Mouse (Mus musculus) heart, postnatal 10 days (tissue): ENCODE measurements around the gene Aip. TPM values are rescaled to one million over a fixed set of nuclear protein-coding genes. Genes with fewer than 3 reads are reported as not detected.

Source experiments
- DNase-seq, 2 experiments: peaks; one replicate each; pipeline ENCODE4 v3.0.0; 2021
- intact Hi-C: fragments of 180-260 bp; cut with DNase I; formaldehyde crosslinking; loops from one replicate; pipeline ENCODE4 v1.15.1; 2025
- total RNA-seq, 2 experiments: library from RNA; stranded (reverse); gene quantifications; 2 replicates each; pipeline ENCODE4 v1.2.3; 2021

Aip gene
- 10 to 100 TPM; 47.7 to 62.6 TPM for total RNA-seq

DNA sequence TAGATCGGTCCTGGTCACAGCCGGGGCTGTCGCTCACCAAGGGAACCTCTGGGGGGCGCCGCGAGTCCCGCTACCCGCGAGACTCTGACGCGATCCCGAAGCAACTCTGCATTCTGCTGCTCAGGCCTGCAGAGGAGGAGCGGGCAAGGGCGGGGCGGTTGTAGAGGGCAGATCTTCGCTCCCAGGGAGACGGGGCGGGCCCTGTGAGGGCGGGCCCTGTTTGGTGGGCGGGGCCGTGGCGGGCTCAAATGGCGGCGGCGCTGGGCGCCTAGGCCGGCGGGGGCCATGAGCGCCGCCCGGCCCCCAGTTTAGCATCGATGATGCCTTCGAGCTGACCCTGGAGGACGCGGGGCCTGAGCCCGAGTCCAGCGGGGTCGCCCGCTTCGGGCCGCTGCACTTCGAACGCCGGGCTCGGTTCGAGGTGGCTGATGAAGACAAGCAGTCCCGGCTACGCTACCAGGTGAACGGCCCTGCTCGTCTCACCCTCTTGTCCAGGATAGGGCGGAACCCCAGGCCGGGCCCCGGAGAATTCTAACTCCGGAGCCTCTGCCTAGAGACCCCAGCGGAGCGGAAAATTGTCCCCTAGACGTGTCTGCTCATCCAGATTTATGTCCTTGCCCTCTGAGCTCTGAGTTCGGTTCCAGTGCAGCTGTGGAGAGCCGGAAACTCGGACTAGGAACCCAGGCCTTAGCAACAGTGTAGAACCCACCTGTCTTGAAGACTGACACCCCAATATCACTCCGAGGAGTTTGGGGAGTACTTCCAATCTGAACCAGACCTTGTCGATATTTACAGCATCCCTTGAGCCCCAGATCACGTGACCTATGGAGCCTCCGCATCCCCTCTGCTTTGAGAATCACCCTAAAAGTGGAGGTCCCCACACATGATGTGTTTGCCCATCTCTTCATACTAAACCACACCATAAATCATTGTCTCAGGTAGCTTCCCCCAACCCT, at the start of gene Aip:
Gene Aip, minus strand, starts transcription at position 118 of the 956 bp plus-strand sequence.
- peak; percentile 99 for DNase-seq
- intact Hi-C loops: loop anchor here (2.0 kb wide), 1 partner anchor 37 kb away; the partner anchor contains the start of gene Rps6kb2

DNA sequence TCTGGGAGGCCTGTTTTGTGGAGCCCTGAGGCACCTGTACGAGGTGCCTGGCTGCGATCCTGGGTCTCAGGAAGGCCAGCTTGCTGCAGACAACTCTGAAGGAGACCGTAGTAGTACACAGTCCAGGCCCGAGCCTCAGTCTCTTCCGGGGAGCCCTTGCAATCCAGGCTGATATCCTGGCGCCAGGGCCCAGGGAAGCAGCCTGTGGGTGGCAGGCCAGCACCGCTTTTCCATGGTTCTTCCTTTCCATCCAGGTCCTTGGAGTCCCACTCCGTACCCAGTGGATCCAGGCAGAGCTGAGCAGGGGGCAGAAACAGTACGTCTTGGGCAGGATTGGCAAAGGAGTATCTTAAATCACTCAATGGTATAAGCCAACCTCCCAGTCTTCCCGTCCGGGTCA, 47.3 kb upstream of the Aip start:
- peak in 1 of 2 experiments; percentile 45 for DNase-seq
- intact Hi-C loops: no loop called here

DNA sequence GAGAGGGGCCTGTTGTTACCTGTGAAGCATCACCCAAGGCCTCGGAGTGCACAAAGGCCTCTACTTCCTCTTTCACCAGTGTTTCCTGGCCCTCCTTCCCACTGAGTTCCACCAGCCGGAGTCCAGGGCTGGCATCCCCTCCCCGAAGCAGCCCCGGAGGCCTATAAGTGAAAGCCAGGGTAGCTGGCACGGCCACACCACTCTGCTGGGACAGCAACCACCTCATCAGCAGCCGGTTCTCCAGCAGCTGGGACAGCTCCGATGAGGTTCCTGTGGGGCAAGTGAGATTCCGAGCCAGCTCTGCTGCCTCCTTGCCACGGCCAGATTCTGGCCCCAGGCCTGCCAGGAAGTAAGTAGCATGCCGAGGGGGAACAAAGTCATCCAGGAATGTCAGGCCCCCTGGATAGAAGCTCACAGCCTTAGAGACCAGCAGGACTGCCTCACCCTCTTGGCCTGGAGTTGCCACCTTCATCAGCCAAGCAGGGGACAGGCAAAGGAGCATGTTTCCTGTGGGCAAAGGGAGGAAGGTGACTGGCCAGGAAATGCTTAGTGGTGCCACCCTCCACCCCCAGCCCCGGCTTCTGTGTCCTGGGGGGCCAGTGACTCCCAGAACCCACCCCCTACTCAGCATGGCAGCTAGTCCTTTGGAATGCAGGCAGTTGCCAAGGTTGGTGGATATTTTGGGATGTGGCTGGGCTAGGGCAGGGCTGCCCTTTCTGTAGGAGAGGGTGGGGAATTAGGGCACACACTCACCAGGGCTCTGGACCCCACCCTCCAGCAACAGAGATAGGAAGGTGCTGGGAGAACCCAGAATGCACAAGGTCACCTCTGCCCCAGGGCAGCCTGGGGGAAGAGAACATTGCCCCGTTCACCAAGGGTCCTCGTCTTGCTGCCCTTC, 46.0 kb upstream of the Aip start:
- intact Hi-C loops: no loop called here
- peak; percentile 78 to 82 for DNase-seq

DNA sequence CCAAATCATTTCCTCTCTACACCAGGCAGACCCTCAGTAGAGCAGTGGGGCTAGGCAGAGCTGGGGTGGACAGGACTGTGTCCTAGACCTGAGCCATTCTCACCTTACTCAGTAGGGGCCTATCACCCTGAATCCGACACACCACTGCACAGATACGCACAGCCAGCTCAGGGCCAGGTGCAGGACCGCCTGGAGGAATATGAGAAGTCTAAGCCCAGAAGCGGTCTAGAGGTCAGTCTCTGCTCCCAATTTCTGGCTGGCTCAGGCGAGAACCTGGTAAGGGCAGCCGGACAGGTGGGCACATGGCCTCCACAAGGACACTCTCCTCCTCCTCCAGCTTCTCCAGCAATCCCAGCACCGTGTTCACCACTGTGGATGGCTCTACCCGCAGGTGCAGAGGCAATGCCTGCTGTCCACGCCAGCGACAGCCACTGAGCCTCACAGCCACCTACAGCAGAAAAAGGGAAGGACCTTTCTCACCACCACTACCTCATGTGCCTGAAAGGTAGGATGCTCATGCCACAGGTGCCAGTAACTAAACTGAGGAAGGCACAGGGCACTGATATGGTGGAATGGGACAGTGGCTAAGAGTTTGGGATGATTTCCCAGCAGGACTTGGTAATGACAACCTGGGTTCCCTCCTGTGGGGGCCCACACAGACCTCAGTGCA, 45.2 kb upstream of the Aip start:
- intact Hi-C loops: loop anchor here (1.0 kb wide), 1 partner anchor 21 kb away; the partner anchor contains the start of gene Ppp1ca
- DNase-seq: no peak

DNA sequence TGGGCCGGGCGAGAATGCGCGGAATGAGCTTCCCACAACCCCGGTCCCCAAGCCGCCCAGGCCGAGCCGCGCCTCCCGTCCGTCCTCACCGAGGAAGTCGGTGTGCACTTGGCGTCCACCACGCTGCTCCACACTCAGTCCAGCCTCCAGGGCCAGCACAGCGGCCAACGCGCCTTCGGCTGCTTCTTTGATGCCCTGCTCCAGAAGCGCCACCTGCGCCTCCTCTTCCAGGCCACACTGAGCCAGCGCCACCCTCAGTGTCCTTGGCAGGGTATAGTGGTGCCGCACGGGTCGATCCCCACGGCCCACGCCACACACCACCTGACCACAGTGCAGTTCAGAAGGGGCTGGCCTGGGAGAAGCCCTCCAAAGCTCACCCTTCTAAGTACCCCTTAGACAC, 44.2 kb upstream of the Aip start:
- no peak for DNase-seq
- intact Hi-C loops: loop anchor here (1.0 kb wide), 1 partner anchor 22 kb away; the partner anchor contains the start of gene Ppp1ca

DNA sequence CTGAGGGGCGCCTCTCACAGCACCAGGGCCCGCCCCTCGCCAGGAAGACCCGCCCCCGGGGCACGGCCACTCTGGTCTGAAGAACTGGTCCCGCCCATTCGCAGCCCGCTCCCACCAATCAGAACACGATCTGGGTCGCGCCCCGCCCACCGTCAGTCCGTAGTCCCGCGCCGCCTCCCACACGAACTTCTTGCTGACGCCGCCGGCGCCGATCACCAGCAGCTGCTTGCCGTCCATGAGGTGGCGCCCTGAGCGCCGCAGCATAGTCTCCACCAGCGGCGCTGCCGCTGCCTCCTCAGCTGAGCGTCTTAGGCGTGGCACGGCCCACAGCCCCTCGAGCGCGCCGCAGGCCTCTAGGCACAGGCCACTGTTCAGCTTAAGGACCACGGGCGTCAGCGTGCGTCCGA, 43.7 kb upstream of the Aip start:
- intact Hi-C loops: no loop called here
- DNase-seq: peak; percentile 100

DNA sequence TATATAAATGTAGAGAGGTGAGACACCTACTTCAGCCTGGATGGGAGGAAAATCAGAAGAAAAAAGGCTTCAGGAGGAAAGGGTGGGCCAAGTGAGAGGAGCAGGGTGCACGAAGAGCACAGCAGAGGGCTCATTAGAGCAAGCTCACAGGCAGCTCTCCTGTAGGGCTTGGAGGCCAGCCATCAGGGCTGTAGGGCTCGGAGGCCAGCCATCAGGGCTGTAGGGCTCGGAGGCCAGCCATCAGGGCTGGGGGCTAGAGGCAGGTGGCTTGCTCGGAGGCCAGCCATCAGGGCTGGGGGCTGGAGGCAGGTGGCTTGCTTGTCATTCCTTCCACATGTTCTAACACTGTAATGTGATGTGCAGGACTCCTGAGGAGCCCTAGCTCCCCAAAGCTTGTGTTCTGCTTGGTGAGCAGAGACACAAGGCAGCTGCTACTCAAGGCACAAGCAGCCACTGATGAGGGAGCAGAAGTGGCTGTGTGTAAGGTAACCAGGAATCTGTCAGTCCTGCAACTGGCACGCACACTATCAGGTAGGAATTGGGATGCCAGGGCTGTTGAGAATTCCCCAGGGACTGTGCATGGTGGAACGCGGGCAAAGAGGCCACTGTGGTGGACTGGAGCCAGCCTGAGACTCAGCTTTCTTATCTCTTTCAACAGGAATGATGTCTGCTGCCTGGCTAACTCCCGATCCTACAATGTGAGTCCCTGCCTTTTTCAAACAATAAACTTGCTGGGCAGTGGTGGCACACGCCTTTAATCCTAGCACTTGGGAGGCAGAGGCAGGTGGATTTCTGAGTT, 41.2 kb upstream of the Aip start:
- intact Hi-C loops: no loop called here
- peak; percentile 69 to 72 for DNase-seq

DNA sequence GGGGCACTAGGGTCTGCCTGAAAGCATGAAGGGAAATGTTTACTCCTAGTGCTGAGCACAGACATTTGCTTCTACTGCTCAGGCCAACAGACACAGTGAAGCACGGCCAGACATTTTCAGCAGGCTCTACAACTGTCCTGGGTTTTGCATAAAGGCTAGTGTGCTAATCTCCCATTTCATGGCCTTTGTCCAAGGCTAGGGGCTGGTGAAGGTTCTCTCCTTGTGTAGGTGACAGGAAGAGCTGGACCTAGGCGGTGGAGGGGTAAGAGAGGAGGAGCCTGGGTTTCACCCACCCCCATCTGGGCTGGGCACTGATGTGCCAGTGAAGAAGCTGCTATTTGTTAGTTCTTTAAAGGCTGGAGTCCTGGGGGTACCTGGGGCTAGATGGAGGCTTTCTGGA, 39.1 kb upstream of the Aip start:
- intact Hi-C loops: no loop called here
- DNase-seq: no peak

DNA sequence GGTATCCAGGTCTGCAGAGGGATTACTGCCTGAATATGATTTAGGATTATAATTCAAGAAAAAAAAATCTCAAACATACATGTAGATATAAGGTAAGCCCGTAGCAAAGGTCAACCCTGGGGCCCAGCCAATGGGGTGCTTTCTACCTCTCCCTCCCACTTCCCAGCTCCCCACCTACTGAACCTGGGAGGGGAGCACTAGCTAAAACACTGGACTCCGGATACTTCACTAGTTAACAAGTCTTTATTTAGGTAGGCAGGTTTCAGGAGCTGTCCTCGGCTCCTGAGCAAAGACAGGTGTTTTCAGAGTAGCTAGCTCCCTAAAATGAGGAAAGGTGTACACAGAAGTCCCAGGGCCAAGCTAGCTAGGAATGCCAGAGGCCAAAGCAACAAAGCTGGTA, 38.4 kb upstream of the Aip start:
- intact Hi-C loops: no loop called here
- no peak for DNase-seq

DNA sequence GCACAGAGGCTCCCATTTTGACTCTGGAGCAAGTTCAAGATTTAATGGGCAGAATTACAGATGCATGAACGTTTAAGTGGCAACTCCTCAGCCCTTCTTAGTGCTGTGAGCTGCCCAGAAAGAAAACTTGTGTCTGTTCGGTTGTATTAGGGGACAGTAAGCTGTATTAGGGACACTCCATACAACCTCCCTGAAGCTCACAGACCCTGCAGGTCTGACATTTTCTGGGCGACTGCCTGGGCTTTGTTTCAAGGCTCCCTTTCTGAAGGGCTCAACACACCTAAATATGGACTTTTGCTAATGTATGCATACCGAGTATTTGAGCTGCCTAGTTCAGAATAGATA, 37.9 kb upstream of the Aip start:
- intact Hi-C loops: loop anchor here (2.0 kb wide), 1 partner anchor 37 kb away; no protein-coding TSS in a partner anchor
- DNase-seq: no peak

DNA sequence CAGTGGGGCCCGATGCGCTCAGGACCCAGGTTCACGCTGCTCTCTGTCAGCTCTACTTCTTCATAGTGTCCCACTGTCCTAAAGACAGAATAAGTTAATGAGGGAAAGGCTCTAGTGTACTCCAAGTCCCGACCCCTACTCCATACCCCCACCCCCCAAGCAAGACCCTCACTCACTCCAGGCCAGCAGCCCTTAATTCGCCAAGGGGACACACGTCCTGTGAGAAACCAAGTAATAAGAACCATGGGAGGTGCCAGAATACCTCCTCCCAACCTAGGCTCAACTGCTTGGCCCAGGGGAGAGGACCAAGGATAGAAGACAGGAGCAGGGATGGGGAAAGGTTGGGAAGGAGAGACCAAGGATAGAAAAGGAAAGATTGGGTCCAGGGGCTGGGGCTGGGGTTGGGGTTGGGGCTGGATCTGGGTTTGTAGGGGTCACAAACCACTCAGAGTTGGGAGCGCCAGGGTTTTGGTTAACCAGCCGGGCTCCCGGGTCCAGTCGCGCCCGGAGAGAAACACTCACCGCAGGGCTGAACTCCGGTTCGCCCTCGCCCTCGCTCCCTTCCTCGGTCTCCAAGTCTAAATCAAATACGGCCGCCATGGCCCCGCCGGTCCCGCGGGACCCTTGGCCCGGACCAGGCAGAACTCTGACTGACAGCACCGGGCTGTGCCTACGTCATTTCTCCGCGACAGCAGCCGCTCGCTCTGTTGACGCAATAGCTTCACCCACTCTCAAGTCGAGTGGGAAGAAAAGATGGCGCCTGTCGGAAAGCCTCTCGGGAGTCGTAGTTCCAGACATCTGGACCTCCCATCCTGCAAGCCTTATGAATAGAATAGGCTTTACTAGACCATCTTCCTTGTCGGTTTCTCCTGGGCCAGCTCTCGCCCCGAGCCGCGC, 37.2 kb upstream of the Aip start, which contains the start of gene Rps6kb2:
Gene Rps6kb2, minus strand, starts transcription at position 709 of the 897 bp plus-strand sequence.
- peak; percentile 98 for DNase-seq
- intact Hi-C loops: loop anchor here (2.0 kb wide), 1 partner anchor 36 kb away; no protein-coding TSS in a partner anchor

DNA sequence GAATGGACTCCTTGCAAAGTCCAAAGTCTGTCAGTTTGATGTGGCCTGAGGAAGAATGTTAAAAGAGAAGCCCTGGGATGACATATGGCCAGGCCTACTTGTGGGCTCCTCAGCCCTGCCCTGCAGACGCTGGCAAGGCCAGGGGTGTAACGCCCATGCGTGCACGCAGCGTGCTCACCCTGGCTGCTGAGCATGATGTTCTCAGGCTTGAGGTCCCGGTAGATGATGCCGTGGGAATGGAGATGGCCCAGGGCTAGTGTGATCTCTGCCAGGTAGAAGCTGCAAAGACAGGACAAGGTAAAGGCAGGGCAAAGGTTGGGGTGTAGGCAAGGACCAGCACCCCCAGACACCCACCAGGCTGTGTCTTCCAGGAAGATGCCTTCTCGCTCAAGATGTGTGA, 33.4 kb upstream of the Aip start:
- no peak for DNase-seq
- intact Hi-C loops: no loop called here

DNA sequence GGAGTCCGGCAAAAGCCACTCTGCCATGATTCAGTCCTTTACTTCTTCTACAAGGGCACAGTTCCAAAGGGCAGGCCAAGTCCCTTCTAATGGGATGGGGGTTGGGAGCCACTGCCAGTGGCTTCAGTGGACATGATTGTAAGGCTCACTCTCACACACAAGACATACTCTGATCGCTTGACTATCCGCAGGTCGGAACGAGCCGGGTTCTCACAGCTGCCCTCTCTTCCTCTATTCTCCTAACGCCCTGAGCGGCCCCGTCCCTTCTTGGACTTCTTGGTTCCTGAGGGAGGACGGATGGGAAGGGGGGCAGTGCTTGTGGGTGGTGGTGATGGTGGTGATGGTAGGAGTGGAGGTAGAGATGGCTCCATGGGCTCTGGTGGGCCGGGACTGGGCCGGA, 31.1 kb upstream of the Aip start:
- intact Hi-C loops: no loop called here
- DNase-seq: no peak

DNA sequence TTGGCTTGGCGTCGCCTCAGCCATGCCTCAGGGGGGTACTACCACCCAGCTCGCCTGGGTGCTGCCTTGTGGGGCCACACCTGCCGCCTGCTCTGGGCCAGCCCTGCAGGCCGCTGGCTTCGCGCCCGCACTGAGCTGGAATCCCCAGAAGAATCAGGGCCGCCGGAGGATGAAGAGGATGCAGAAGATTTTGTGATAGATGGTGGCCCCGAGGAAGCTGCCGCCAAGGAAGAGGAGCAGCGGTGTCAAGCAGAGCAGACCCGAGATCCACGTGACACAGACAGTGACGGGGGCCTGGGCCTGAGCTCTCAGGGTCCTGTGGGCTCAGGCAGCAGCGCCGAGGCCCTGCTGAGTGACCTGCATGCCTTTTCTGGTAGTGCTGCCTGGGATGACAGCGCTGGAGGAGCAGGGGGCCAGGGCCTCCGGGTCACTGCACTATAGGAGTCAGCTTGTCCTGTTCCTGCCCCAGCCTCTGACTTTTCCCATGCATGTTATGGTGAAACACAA, 30.5 kb upstream of the Aip start:
- intact Hi-C loops: no loop called here
- DNase-seq: no peak

DNA sequence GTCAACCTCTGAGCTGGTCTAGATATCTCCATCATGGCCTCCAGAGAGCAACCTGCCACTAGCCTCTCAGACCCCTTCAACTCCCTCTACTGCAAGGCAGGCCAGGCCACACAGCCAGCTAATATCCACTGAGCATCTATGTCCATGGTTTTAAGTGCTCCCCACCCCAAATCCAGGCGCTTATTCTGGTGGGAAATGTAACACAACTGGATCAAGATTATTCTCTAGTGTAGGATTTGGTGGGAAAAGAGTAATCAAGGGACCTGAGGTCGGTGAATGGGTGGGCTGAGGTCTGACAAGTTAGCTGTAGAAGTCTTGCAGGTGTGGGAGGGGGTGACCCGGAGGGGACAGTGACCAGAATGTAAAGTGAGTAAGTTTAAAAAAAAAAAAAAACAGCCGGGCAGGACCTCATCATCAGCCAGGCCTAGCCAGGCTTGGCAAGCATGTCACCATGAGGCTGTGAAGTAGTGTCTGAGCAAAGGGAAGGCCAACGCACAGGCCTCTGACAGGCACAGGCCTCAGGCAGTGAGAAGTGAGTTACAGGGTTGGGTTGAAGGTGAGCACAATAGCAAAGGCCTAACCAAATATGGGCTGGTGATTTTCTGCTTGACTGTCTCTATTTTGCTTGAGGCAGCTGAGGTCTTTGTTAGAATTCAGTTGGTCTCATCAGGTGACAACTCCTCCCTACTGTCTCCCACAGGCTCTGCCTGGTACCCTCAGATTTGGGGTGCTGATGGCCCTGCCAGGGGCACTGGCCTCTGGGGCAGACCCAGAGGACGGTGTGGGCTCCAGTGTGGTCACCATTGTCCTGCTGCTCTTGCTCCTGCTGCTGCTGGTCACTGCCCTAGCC, 29.8 kb upstream of the Aip start:
- no peak for DNase-seq
- intact Hi-C loops: no loop called here

DNA sequence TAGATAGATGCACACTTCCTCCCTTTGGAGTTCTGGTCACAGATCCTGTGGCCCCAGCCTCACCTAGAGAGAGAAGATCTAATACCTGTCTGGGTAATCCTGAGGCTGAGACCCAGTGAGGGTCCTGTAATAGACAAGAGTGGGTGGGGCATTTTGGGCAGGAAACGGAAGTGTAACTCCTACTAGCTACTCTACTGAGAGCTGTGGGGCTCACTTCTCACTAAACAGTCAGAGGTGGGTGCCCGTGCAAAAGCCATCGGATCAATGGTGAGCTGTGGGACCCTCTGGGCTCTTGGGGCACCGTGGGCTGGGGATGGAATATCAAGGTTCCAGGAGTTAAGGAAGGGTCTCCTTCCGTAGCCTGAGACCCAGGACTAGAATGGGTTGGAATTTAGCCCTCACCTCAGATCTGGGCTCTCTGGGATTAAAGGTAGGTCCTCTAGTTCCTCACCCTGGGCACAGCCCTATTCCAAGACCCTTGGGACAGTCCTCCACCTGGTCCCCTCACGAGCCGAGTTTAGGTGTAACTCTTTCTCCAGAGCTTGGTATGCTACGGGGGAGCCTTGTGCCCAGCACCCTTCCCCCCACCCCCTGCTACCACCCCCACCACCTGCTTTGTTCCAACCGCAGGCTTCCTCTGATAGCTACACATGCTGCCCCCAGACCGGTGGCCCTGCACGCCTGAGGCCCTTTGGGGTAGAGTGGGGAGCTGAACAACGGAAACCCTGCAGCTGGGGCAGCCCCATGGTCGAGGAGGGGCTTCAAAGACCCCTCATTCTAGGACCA, 29.0 kb upstream of the Aip start:
- intact Hi-C loops: no loop called here
- peak in 1 of 2 experiments; percentile 36 for DNase-seq

DNA sequence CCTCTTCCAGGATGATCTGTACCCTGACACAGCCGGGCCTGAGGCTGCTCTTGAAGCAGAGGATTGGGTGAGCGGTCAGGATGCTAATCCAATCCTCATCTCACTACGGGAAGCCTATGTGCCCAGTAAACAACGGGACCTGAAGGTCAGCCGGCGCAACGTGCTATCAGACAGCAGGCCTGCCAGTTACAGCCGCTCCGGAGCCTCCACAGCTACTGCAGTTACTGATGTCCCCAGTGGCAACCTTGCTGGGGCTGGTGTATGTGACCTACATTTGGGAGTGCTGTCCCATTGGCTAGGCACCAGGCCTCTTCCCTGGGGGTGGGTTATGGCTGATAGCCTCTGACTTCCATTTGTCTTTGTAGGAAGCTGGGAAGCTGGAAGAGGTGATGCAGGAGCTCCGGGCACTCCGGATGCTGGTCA, 27.6 kb upstream of the Aip start, which contains the start of gene Ptprcap:
Gene Ptprcap, plus strand, starts transcription at position 373 of the 423 bp plus-strand sequence.
- intact Hi-C loops: no loop called here
- peak; percentile 63 to 69 for DNase-seq
